Mouse (Mus musculus): ENCODE results near the gene Nfat5. TPM values are rescaled to one million over a fixed set of nuclear protein-coding genes. Genes with fewer than 3 reads are reported as not detected.

Gene Nfat5
- polyA plus RNA-seq, 1 experiment, result 15.5 TPM

DNA sequence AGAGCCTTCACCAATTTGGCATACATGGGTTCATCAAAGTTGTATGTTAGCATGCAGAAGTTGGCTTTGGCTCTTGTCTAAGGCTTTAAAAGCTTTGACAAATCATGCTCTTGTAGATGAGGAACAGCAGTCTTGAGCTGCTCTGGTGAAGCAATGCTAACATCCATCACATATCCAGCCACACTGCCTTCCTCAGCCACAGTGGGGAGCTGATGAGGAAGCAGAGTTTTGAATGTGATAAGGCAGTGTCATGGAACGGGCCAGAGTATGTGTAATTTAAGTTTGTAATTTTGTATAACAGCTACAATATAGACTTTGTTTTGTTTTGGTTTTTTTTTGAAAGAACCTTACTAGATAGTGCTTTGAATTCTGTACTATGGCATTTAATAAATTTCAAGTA, 36.3 kb downstream of the Nfat5 start:
- Histone ChIP-seq H3K4me1 (ENCODE audit: control insufficient read depth, insufficient read depth, insufficient read length, low read length) (no peaks in the 10 kb centered on the region), H3K27me3 (ENCODE audit: control insufficient read depth, insufficient read depth, low read length) (no peaks in the 10 kb centered on the region), H3K4me3 (ENCODE audit: low read depth, low read length) (no peak overlapping the region), H3K27ac (ENCODE audit: insufficient read depth, low read depth, low read length) (no peak overlapping the region), H3K36me3 (ENCODE audit: control insufficient read depth, insufficient read depth, low read length) (no peaks in the 10 kb centered on the region)
- WGBS, result 37% methylated on average over 1 of the region's 1 CpGs
- TF ChIP-seq CTCF (IDR thresholded peaks at IDR 0.05; ENCODE audit: extremely low read depth, insufficient read length, insufficient replicate concordance, low read depth, low read length) (no peak), POLR2A (IDR thresholded peaks at IDR 0.05; ENCODE audit: low read depth, low read length) (no peak)

DNA sequence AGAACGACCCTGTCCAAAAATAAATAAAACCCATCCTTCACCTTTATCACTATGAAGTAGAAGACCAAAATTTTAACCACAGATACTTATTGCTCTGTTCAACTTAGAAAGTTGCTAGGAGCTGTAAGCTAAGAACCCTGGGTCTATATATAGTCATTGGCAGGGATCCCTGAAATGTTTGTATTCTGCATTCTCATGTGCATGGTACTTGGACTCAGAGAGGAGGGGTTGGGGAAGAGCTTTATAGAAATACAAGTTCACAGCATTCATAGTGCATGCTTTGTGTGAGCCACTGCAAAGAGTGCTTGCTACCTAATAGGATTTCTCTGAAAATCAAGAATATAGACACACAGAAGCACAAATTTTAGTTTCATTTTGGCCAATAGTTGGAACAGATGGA, 43.2 kb downstream of the Nfat5 start:
- H3K27me3 ChIP-seq (ENCODE audit: control insufficient read depth, insufficient read depth, low read length), result no peaks in the 10 kb centered on the region
- peaks cover 7% of the 10 kb centered on the region for H3K36me3 ChIP-seq (ENCODE audit: control insufficient read depth, insufficient read depth, low read length)
- H3K27ac ChIP-seq (ENCODE audit: insufficient read depth, low read depth, low read length), result no peak overlapping the region
- TF ChIP-seq CTCF (IDR thresholded peaks at IDR 0.05; ENCODE audit: extremely low read depth, insufficient read length, insufficient replicate concordance, low read depth, low read length) (no peak), POLR2A (IDR thresholded peaks at IDR 0.05; ENCODE audit: low read depth, low read length) (no peak)
- H3K4me3 ChIP-seq (ENCODE audit: low read depth, low read length), result no peak overlapping the region
- H3K4me1 ChIP-seq (ENCODE audit: control insufficient read depth, insufficient read depth, insufficient read length, low read length), result no peaks in the 10 kb centered on the region
- 73% methylated on average over 1 of the region's 1 CpGs for WGBS

DNA sequence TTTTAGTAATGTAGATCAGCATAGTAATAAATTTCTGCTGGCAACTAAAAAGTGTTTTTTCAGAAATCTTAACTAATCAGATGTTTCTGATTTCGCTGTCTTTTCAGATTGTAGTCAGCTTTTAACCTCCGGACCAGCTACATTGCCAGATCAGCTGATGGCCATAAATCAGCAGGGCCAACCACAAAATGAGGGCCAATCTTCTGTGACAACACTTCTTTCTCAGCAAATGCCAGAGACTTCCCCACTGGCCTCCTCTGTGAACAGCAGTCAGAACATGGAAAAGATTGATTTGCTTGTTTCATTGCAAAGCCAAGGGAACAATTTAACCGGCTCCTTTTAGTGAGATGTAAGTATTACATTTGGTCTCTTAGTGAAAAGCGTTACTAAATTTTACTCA, 77.0 kb downstream of the Nfat5 start:
- Histone ChIP-seq H3K27me3 (ENCODE audit: control insufficient read depth, insufficient read depth, low read length) (no peaks in the 10 kb centered on the region), H3K36me3 (ENCODE audit: control insufficient read depth, insufficient read depth, low read length) (peaks cover 62% of the 10 kb centered on the region), H3K4me3 (ENCODE audit: low read depth, low read length) (no peak overlapping the region), H3K4me1 (ENCODE audit: control insufficient read depth, insufficient read depth, insufficient read length, low read length) (no peaks in the 10 kb centered on the region), H3K27ac (ENCODE audit: insufficient read depth, low read depth, low read length) (no peak overlapping the region)
- TF ChIP-seq POLR2A (IDR thresholded peaks at IDR 0.05; ENCODE audit: low read depth, low read length), result no peak
- no peak for TF ChIP-seq CTCF (IDR thresholded peaks at IDR 0.05; ENCODE audit: extremely low read depth, insufficient read length, insufficient replicate concordance, low read depth, low read length)
- WGBS, result 76% methylated on average over 4 of the region's 4 CpGs

DNA sequence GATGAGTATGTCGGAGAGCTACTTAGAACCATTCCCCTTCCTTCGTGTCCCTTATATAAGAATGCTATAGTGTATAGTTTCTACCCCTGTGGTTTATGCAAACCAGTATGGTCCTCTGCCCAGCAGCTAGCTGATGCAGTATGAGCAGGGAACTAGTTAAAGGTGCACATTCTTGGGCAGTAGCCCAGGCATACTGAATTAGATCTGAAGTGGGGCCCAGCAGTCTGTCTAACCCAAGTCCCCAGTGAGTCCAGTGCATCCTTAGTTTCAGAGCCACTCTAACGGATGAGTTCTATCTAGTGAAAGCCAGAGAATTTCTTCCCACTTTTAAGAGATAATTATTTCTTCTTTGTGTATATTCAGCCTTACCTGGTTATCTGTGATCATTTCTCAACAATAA, 84.1 kb downstream of the Nfat5 start:
- H3K4me1 ChIP-seq (ENCODE audit: control insufficient read depth, insufficient read depth, insufficient read length, low read length), result no peaks in the 10 kb centered on the region
- H3K27me3 ChIP-seq (ENCODE audit: control insufficient read depth, insufficient read depth, low read length), result no peaks in the 10 kb centered on the region
- 92% methylated on average over 3 of the region's 3 CpGs for WGBS
- H3K4me3 ChIP-seq (ENCODE audit: low read depth, low read length), result no peak overlapping the region
- H3K27ac ChIP-seq (ENCODE audit: insufficient read depth, low read depth, low read length), result no peak overlapping the region
- peaks cover 24% of the 10 kb centered on the region for H3K36me3 ChIP-seq (ENCODE audit: control insufficient read depth, insufficient read depth, low read length)
- TF ChIP-seq POLR2A (IDR thresholded peaks at IDR 0.05; ENCODE audit: low read depth, low read length) (no peak), CTCF (IDR thresholded peaks at IDR 0.05; ENCODE audit: extremely low read depth, insufficient read length, insufficient replicate concordance, low read depth, low read length) (no peak)

DNA sequence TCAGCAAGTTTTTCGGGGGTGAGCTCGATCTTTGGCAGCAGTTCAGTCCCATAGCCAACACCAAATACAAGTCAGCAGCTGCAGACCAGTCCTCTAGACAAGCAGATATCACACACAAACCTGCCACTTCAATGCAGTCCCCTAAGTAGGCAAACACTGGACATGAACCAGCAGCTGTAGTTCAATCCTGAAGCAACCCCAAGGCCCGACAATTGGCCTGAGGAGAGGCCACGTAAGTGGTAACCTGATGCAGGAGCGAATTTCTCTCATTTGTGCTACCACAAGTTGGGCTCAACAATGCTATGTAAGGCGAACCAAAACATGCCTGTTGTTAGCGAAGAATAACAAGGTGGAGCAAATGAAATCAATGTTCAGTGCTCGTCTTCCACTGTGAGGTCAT, 87.5 kb downstream of the Nfat5 start:
- Histone ChIP-seq H3K4me3 (ENCODE audit: low read depth, low read length) (no peak overlapping the region), H3K27me3 (ENCODE audit: control insufficient read depth, insufficient read depth, low read length) (no peaks in the 10 kb centered on the region), H3K4me1 (ENCODE audit: control insufficient read depth, insufficient read depth, insufficient read length, low read length) (no peaks in the 10 kb centered on the region), H3K27ac (ENCODE audit: insufficient read depth, low read depth, low read length) (no peak overlapping the region), H3K36me3 (ENCODE audit: control insufficient read depth, insufficient read depth, low read length) (peaks cover 12% of the 10 kb centered on the region)
- TF ChIP-seq POLR2A (IDR thresholded peaks at IDR 0.05; ENCODE audit: low read depth, low read length), result no peak
- no peak for TF ChIP-seq CTCF (IDR thresholded peaks at IDR 0.05; ENCODE audit: extremely low read depth, insufficient read length, insufficient replicate concordance, low read depth, low read length)
- 88% methylated on average over 8 of the region's 8 CpGs for WGBS

DNA sequence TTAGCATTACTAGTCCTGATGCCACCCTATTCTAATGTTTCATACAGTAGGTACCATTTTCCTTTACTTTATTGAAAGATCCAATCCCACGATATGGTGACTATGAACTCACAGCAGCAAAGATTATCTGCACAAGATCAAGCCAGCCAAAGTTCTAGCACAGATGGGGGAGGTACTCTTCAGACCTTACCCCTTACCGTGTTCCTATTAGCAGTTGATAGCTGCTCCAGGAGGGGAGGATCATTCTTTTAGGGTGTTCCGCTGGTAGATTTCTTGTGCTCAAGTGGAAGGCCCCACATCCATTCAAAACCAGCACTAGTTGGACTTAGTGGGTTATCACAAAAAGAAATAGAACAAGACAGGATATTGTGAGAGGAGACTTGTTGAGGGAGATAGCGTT, 88.4 kb downstream of the Nfat5 start:
- Histone ChIP-seq H3K4me1 (ENCODE audit: control insufficient read depth, insufficient read depth, insufficient read length, low read length) (no peaks in the 10 kb centered on the region), H3K27ac (ENCODE audit: insufficient read depth, low read depth, low read length) (no peak overlapping the region), H3K36me3 (ENCODE audit: control insufficient read depth, insufficient read depth, low read length) (peaks cover 10% of the 10 kb centered on the region), H3K4me3 (ENCODE audit: low read depth, low read length) (no peak overlapping the region), H3K27me3 (ENCODE audit: control insufficient read depth, insufficient read depth, low read length) (no peaks in the 10 kb centered on the region)
- no peak for TF ChIP-seq POLR2A (IDR thresholded peaks at IDR 0.05; ENCODE audit: low read depth, low read length)
- TF ChIP-seq CTCF (IDR thresholded peaks at IDR 0.05; ENCODE audit: extremely low read depth, insufficient read length, insufficient replicate concordance, low read depth, low read length), result no peak
- 93% methylated on average over 4 of the region's 4 CpGs for WGBS

DNA sequence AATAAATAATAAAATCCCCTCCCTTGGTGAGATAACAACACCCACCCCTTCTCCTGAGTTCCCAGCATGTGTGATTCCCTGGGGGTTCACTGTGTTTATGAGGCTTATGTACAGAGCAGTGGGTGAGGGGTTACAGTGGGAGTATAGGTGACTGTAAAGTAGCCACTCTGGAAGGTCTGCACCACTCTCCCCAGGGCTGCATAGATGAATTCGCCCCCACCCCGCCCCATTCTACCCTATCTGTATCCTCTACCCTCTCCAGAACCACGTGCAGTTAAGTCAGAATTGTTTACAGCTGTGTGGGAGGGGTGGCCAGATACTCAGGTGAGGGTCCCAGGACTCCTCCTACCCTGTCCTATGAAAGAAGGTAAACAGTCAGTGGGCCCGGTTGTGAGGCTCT, 89.6 kb downstream of the Nfat5 start:
- Histone ChIP-seq H3K4me1 (ENCODE audit: control insufficient read depth, insufficient read depth, insufficient read length, low read length) (no peaks in the 10 kb centered on the region), H3K4me3 (ENCODE audit: low read depth, low read length) (no peak overlapping the region), H3K36me3 (ENCODE audit: control insufficient read depth, insufficient read depth, low read length) (peaks cover 7% of the 10 kb centered on the region), H3K27ac (ENCODE audit: insufficient read depth, low read depth, low read length) (no peak overlapping the region), H3K27me3 (ENCODE audit: control insufficient read depth, insufficient read depth, low read length) (no peaks in the 10 kb centered on the region)
- no peak for TF ChIP-seq POLR2A (IDR thresholded peaks at IDR 0.05; ENCODE audit: low read depth, low read length)
- TF ChIP-seq CTCF (IDR thresholded peaks at IDR 0.05; ENCODE audit: extremely low read depth, insufficient read length, insufficient replicate concordance, low read depth, low read length), result no peak
- WGBS, result 71% methylated on average over 4 of the region's 4 CpGs

DNA sequence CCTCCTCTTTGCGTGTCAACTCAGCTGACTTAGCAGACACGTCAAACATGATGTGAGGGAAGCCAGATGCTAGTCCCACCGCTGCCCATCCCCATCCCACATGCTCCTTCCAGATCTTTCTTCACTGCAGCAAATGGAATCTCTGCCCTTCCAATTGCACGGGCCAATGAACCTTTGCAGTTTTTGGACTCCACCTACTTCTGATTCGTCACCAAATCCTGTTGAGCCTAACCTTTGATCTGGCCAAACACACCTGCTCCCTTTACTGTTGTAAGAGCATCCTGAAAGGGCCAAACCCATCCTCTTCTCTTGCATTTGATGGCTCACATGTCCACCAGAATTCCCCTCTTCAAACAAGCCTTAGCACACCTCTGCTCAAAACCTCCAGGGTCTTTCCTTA, 91.4 kb downstream of the Nfat5 start:
- Histone ChIP-seq H3K27me3 (ENCODE audit: control insufficient read depth, insufficient read depth, low read length) (no peaks in the 10 kb centered on the region), H3K36me3 (ENCODE audit: control insufficient read depth, insufficient read depth, low read length) (no peaks in the 10 kb centered on the region), H3K4me3 (ENCODE audit: low read depth, low read length) (no peak overlapping the region), H3K27ac (ENCODE audit: insufficient read depth, low read depth, low read length) (no peak overlapping the region), H3K4me1 (ENCODE audit: control insufficient read depth, insufficient read depth, insufficient read length, low read length) (peaks cover under 1% of the 10 kb centered on the region; the same call in 1 of the 2 replicates)
- TF ChIP-seq CTCF (IDR thresholded peaks at IDR 0.05; ENCODE audit: extremely low read depth, insufficient read length, insufficient replicate concordance, low read depth, low read length) (no peak), POLR2A (IDR thresholded peaks at IDR 0.05; ENCODE audit: low read depth, low read length) (no peak)
- WGBS, result 16% methylated on average over 5 of the region's 5 CpGs
